Mouse (Mus musculus) layer of hippocampus, postnatal 10 days (tissue): ENCODE results near the gene Pkp2. TPM values are rescaled to one million over a fixed set of nuclear protein-coding genes. Genes with fewer than 3 reads are reported as not detected.
A peak's percentile ranks its signal among the peaks of the same experiment; 100 is the strongest.
"Not testable (repeated sequence)": the region's sequence is repeated elsewhere in the genome, so short reads cannot be mapped to it uniquely, and the experiment has no call there.

Experiments used
- DNase-seq, 2 experiments: peaks; one replicate each; pipeline ENCODE4 v3.0.0; 2021; ENCODE audit warnings: low spot score in 2 of 2
- long read RNA-seq: library from polyadenylated mRNA; stranded (forward); transcript quantifications from one replicate; pipeline ENCODE4 v2.0.0, GENCODE M21; 2023
- total RNA-seq, 2 experiments: library from RNA; stranded (reverse); gene quantifications; 2 replicates each; pipeline ENCODE4 v1.2.3; 2021

Gene Pkp2
- 10 to 100 TPM; 23.9 to 26.0 TPM for total RNA-seq
- long read RNA-seq, transcript Pkp2-201 (13 exons, 2,918 nt) = major isoform, 11 of 19 reads
- long read RNA-seq, partial matches to known transcripts = 3 of 19 reads
- long read RNA-seq, other reads (novel, unspliced or antisense) = 4 of 19 reads

- DNase-seq = peak; percentile 37 to 42
Measured at GRCm38 (mm10) chr16:16213079-16213760, at the start of gene Pkp2. Gene Pkp2 (plus strand): TSS chr16:16213318.

DNA sequence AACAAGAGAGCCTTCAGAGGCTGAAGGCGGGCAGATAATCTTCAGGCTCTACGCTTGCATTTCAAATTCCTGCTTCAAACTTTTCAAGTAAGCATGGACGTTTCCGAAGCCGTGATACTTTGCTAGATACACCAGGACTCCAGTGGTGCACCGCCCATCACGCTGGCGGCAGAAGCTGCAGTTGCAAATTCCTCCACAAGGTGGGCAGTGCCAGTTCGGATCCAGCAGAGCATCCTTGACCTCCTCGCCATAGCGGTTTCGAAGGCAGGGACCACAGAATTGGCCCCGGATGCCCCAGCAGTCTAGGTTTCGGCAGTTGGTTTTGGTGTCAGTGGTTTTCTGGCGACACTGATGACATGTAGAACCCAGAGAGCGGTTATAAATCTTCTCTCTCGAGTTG is 15.7 kb upstream of the Pkp2 start:
- DNase-seq = no peak

DNA sequence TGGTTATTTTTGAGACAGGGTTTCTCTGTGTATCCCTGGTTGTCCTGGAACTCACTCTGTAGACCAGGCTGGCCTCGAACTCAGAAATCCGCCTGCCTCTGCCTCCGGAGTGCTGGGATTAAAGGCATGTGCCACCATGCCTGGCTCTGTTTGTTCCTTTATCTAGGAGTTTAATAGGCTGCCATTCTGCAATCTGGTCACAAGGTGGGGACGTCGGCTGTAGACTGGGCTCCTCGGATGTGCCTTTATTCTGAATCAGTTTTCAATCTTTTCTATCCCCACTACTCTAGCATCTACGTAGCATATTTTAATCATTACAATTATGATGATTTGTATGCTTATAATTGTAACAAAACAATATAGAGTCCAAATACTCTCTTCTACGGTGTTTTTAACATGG is 11.1 kb upstream of the Pkp2 start:
- DNase-seq = peak; percentile 43 to 58

DNA sequence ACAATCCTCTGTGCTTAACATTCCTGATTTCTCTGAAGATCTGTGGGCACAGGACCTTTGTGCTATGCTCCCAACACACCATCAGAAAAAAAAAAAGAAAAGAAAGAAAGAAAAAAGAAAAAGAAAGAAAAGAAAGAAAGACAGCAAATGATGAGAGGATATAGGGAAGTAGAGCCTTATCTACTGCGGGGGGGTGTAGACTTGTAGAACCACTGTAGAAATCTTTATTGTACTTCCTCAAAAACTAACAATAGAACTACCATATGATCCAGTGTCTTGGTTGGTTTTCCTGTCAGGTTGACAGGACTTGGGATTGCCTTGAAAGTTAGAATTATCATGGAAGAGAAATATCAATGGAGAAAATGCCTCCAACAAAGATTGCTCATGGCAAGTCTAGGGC is 8.5 kb upstream of the Pkp2 start:
- no peak for DNase-seq

DNA sequence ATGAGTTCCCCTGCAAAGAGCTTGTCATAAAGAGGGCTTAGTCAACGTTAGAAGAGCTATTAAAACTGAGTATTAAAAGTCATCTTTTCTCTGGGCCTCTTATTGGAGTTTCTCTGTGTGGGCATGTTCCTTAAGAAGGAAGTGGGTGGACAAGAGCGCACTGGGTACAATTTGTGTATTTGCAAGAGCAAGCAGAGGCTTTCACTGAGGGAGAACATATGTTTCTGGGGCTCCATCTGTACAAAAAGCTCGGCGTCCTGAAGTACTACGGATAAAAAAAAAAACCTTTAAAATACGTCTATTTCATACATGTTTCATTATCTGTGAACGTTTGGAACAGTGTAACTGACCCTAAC is 417 bp upstream of the Pkp2 start:
- no peak for DNase-seq

DNA sequence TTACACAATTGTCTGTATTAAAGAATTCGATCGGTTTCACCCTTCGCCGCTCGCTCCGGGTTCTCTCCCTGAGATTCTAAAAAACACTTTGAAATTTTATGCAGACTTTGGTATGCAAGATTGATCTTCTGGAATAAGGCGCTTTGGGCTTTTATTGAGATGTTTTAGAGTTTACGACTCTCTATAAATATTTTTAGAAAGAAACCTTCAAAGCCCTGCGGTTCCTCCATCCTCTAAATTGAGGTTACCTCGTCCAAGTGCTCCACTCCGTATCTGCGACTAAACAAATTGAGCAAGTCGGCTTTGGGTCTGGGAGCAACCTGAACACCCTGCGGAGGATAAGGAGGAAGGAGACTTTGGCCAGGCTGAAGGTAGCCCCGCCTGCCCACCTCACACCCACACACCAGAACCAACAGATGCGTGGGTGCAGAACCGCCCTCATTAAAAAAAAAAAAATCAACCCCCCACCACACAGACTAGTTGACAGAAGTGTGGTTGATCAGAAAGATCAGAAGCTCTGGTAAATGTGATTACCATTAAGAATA is 715 bp downstream of the Pkp2 start:
- DNase-seq = no peak

DNA sequence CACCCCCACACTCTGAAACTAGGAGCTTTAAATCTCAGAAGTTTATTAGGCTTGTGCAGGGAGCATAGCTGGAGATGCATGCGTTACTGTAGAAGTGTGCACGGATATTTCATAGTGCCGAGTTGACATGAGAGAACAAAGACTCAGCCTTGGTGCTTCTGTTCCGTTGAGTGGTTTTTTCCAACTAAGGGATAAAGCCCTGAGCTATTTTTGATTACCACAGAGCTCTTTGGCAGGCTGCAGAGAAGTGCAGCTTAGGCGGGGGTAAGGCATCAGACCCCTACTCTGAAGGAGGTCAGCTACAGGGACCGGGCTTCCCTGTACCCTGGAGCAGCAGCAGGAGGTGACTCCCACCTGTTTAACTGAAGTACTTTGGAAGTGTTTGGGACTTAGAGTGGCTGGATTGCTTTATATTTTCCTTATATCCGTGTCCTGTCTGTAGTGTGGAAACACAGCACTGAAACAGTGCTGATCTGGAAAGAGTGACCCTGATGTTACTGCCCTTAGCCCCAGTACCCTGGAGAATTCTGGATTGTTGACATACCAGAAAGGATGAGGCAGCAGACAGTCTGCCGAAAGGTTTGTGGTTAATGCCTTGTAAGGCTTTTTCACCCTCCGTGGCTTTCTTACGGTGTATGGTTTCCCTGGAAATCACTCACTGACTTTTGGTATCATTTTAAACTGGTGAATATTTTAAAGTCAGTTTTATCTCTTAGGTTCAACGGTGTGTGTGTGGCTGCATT is 2.7 kb downstream of the Pkp2 start:
- DNase-seq = no peak

DNA sequence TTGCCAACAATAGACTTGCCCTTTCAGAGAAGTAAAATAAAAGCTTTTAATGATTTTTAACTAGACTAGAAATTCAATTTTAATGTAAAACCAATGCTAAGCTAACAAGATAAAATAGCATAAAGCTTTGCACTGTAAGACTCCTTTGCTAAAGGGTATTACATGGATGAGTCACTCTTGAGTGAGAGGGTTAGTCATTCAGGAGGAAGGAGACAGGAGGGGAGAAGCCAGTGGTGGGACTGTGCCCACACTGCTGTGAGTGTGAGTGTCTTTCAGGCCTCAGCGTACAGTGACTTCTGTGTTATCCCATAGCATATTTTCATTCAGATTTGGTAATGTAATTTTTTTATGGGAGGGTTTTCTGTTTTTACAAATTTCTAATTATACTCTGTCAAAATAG is 3.8 kb downstream of the Pkp2 start:
- DNase-seq = no peak

GRCm38 (mm10) chr16:16219835-16220234 is 6.7 kb downstream of the Pkp2 start:
- no peak for DNase-seq

DNA sequence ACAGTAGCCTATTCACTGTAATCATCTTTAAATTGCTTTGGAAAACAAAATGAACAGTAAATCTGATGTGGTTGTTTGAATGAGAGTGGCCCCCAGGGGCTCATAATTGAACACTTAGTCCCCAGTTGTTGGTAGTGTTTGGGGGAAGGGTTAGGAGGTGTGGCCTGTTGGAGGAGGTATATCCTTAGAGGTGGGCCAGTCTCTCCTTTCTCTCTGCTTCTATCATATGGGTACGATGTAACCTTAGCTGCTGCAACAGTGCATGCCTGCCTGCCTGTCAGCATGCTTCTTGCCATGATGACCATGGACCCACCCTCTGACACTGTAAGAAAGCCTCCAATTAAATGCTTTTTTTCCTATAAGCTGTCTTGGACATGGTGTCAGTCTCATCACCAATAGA is 9.5 kb downstream of the Pkp2 start:
- no peak for DNase-seq

DNA sequence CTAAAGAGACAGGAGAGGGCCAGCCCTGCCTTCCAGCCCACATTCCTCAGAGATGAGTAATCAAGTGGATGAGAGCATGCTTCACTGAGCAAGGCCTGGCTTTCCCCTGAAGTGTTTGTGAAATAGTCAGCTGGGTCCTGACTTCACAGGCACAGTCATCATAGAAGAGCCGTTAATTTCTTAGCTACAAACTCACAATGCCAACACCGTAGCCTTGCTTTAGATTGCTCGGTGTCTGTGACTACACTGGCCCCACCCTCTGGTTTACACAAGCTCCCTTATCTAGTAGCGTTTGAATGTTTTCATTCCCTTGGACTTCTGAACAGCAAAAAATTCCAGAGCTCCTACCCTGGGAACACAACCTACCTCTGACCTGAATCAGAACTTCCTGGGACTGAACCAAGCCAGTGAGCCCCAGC is 11.4 kb downstream of the Pkp2 start:
- DNase-seq = no peak

DNA sequence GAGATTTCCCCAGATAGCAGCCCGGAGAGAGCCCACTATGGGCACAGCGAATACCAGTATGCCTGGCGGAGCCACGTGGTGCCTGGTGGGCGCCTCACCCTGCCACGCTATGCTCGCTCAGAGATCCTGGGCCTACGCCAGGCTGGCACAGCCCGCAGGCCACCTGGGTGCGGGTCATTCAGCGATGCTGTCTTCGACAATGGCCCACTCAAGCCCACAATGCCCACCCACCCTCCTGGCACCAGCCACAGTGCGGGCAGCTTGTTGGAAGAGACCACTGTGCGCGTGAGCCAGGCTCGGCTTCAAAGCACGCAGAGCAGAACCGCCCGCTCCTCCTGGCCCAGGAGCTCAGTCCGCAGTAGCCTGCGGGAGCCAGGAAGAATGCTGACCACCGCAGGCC is 12.7 kb downstream of the Pkp2 start:
- DNase-seq = peak; percentile 36 to 65

- no peak for DNase-seq
Measured at GRCm38 (mm10) chr16:16230439-16230838, 17.3 kb downstream of the Pkp2 start.

- DNase-seq = no peak
Measured at GRCm38 (mm10) chr16:16233919-16234318, 20.8 kb downstream of the Pkp2 start.

GRCm38 (mm10) chr16:16236681-16237080 is 23.6 kb downstream of the Pkp2 start:
- DNase-seq = not testable (repeated sequence)

DNA sequence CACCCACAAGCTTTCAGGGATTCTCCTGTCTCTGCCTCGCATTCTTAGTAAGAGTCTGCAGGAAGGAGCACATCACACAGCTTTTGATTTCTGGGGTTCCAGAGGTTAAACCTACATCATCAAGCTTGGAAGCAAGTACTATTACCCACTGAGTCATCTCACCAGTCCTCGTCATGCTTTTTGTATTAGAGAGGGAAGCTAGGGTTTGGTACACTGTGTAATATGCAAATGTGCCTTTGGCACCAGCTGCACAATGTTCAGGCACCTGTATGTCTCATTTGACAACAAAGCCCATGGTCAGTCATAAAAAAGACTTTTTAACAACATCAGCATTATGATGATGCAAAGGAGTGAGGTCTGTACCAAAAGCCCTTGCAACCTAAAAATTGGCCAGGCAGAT is 25.2 kb downstream of the Pkp2 start:
- DNase-seq = no peak

GRCm38 (mm10) chr16:16244711-16245110 is 31.6 kb downstream of the Pkp2 start:
- no peak for DNase-seq

- DNase-seq = no peak
Measured at GRCm38 (mm10) chr16:16250470-16250869, 37.4 kb downstream of the Pkp2 start.

- peak; percentile 16 to 20 for DNase-seq
Measured at GRCm38 (mm10) chr16:16253326-16254074, 40.4 kb downstream of the Pkp2 start.

DNA sequence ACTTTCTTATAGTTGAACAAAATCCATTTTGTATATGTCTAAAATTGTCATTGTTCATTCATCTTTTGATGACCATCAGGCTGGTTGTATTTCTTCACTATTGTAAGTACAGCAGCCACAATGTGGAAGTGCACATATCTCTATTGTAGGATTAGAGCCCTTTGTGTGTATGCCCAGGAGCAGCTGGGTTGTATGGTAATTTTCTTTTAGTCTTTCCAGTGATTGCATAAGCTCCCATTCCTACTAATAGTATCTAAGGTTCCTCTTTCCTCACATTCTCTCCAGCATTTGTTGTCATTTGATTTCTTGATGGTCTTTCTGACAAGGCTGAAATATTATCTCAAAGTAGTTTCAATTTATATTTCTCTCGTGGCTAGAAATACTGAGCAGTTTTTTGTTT is 42.1 kb downstream of the Pkp2 start:
- no peak for DNase-seq

- DNase-seq = no peak
Measured at GRCm38 (mm10) chr16:16255874-16256273, 42.8 kb downstream of the Pkp2 start.

- no peak for DNase-seq
Measured at GRCm38 (mm10) chr16:16256672-16257071, 43.6 kb downstream of the Pkp2 start.
